In the genomic region with DNA sequence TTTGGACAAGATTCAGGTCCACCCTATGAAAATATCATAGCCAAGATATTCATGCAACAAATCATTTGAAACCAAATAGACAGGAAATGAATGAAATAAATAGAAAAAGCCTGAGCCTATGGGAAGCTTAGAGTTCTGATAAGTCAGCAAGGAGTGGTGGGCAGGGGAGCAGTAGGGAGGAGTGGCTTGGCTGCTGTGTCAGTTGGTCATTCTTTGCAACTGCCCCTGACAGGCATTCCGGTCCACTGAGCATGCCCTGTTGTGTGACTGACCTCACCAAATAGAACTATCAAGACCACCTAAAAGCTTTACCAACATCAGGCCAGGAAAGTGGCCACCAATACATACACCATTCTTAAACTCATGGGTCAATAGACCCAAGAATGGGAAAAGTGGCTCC, we compare ENCODE assay signal across 26 mouse cellular contexts. TPM values are rescaled to one million over a fixed set of nuclear protein-coding genes. Genes with fewer than 3 reads are reported as not detected.
DNase-seq lines count a peak whose midpoint lies in the region; ATAC-seq and TF ChIP-seq lines count a peak whose summit lies in the region.
"Had no signal": no experiment of that assay in that cellular context is flagged by ENCODE, and none has a peak within 500 bp of the region (broad histone marks: within the 10 kb centered on the region; RNA-seq: fewer than 3 reads in every experiment).

A gene (plus strand): TSS at position 301 of the 400 bp plus-strand sequence.

- ATAC-seq in megakaryocyte, adult 5-6 weeks (ENCODE audit: poor library complexity, severe bottlenecking) = no peak
- ATAC-seq: activated CD4-positive, CD25-positive, alpha-beta regulatory T cell, adult 4 months; CD4-positive, CD25-positive, alpha-beta regulatory T cell, adult 4 months; Patski had no signal

- H3K9me3 ChIP-seq in megakaryocyte, embryonic 14.5 days = no peaks in the 10 kb centered on the region
- H3K9me3 ChIP-seq: G1E had no signal

- TF ChIP-seq CTCF in testis, adult 2 months (IDR thresholded peaks at IDR 0.05; ENCODE audit: control insufficient read depth, insufficient read depth, insufficient replicate concordance, low read depth, low read length) = no peak

- peak within 1 kb of the TSS; percentile 91 for H3K27ac ChIP-seq in testis, adult 2 months (ENCODE audit: control insufficient read depth, insufficient read depth, low read depth, low read length)

- H3K27me3 ChIP-seq in megakaryocyte, embryonic 14.5 days (replicated peaks) = no peaks in the 10 kb centered on the region
- H3K27me3 ChIP-seq in testis, adult 2 months (ENCODE audit: control insufficient read depth, insufficient read depth, low read length) = no peaks in the 10 kb centered on the region
- H3K27me3 ChIP-seq: CH12.LX had no signal

- no peaks in the 10 kb centered on the region for H3K4me1 ChIP-seq in megakaryocyte, embryonic 14.5 days
- H3K4me1 ChIP-seq in testis, adult 2 months (ENCODE audit: control insufficient read depth, insufficient read depth, low read length) = peaks cover 4% of the 10 kb centered on the region; the same call in 1 of the 2 replicates

- DNase-seq in cerebellum, postnatal 10 days = peak; percentile 18 to 20
- no peak for DNase-seq in cerebellum, adult 9-11 months
- no peak for DNase-seq in testis, postnatal 10 days (ENCODE audit: low spot score)
- DNase-seq: adrenal gland, adult 2 months; adrenal gland, adult 8-10 months; adrenal gland, postnatal 10 days; adrenal gland, postnatal 14 days; adrenal gland, postnatal 25 days; adrenal gland, postnatal 36 days; B cell, adult 2 months; cerebellum, adult 11 months; cerebellum, adult 11-12 months; cerebellum, adult 18-20 months had no signal

- peak; percentile 81; the same call in 1 of the 2 replicates for TF ChIP-seq POLR2A in testis, adult 2 months (IDR thresholded peaks at IDR 0.05; ENCODE audit: control insufficient read depth, low read depth, low read length)

- peak within 1 kb of the TSS; percentile 53 for H3K4me3 ChIP-seq in megakaryocyte, embryonic 14.5 days (replicated peaks)
- peak within 1 kb of the TSS; percentile 83 for H3K4me3 ChIP-seq in testis, adult 2 months (ENCODE audit: control insufficient read depth, low read depth, low read length)

- no peaks in the 10 kb centered on the region for H3K36me3 ChIP-seq in megakaryocyte, embryonic 14.5 days (replicated peaks; ENCODE audit: low read length)
- H3K36me3 ChIP-seq in testis, adult 2 months (ENCODE audit: control insufficient read depth, insufficient read depth, low read length) = peaks cover 1% of the 10 kb centered on the region
- H3K36me3 ChIP-seq: G1E had no signal

RNA-seq across cellular contexts. Expression of the gene that starts here (rescaled TPM):
- not detected in 2 replicates for polyA plus RNA-seq in megakaryocyte, embryonic 14.5 days (2012; ENCODE audit: insufficient read depth, low replicate concordance)
- total RNA-seq in megakaryocyte, adult 5-6 weeks (2015) = not detected in 2 replicates
- total RNA-seq in megakaryocyte, adult 5-6 weeks (2017) = not detected in 2 replicates
- polyA plus RNA-seq in testis, adult 2 months (2012; rRNA removed) = 292 and 312 TPM in 2 replicates
- total RNA-seq: adrenal gland, adult 18-20 months; adrenal gland, adult 2 months; adrenal gland, adult 8-10 months; adrenal gland, postnatal 10 days; adrenal gland, postnatal 14 days; adrenal gland, postnatal 25 days; adrenal gland, postnatal 36 days; adrenal gland, postnatal 4 days; CH12.LX; MEL had no signal
- polyA plus RNA-seq: activated CD4-positive, CD25-positive, alpha-beta regulatory T cell, adult 4 months; adrenal gland, adult 2 months; brain, embryonic 14.5 days; C2C12; CD4-positive, CD25-positive, alpha-beta regulatory T cell, adult 4 months; G1E; Patski had no signal

Comparison
In these comparisons a context has a peak if more than half of its experiments do, and no peak if none do; other contexts are left out.
1. RNA of the gene that starts here (polyA plus RNA-seq): 292 to 312 TPM in testis, adult 2 months; not detected in megakaryocyte, embryonic 14.5 days; every median in the first group is over 100 times any median in the second.
2. DNase-seq: peak in cerebellum, postnatal 10 days (2 of 2); none in cerebellum, adult 9-11 months (single experiment) and testis, postnatal 10 days (single experiment).